Mouse (Mus musculus) kidney, adult 2 months (tissue): ENCODE results near the gene Arvcf. TPM values are rescaled to one million over a fixed set of nuclear protein-coding genes. Genes with fewer than 3 reads are reported as not detected.

Source experiments
- DNase-seq: peaks from one replicate; pipeline ENCODE4 v3.0.0; 2021
- H3K27ac ChIP-seq: fragments of 200-500 bp; 2 replicates; pipeline ENCODE4 v1.5.1; 2012; ENCODE audit warnings: low read depth, low read length, control low read depth, inconsistent platforms; ENCODE audit not compliant: insufficient read depth
- H3K27me3 ChIP-seq: fragments of 200-500 bp; replicated peaks from 2 replicates; pipeline ENCODE4 v1.6.1; 2012; ENCODE audit warnings: mild to moderate bottlenecking, moderate library complexity, low read length, inconsistent platforms; ENCODE audit not compliant: control insufficient read depth, insufficient read depth
- H3K36me3 ChIP-seq: fragments of 200-500 bp; 2 replicates; pipeline ENCODE4 v1.6.1; 2012; ENCODE audit warnings: mild to moderate bottlenecking, moderate library complexity, low read length, inconsistent platforms; ENCODE audit not compliant: control insufficient read depth, insufficient read depth
- H3K4me1 ChIP-seq: fragments of 200-500 bp; 2 replicates; pipeline ENCODE4 v1.6.1; 2011; ENCODE audit warnings: low read length; ENCODE audit not compliant: control insufficient read depth, insufficient read depth
- H3K4me3 ChIP-seq: fragments of 200-500 bp; 2 replicates; pipeline ENCODE4 v1.5.1; 2011; ENCODE audit warnings: mild to moderate bottlenecking, low read depth, low read length, control low read depth; ENCODE audit not compliant: insufficient read depth
- CTCF ChIP-seq: fragments of 200-500 bp; conservative IDR thresholded peaks from 2 replicates; pipeline ENCODE4 v1.5.1; 2011; ENCODE audit warnings: low read depth, mild to moderate bottlenecking, control low read depth, low read length, moderate library complexity, mixed read lengths; ENCODE audit not compliant: insufficient read depth, insufficient read length
- POLR2A ChIP-seq: fragments of 200-500 bp; IDR thresholded peaks from one replicate; pipeline ENCODE4 v1.6.1; 2011; ENCODE audit warnings: low read depth, low read length, control low read depth
- WGBS: fragments of 180-500 bp; shearing (Covaris S2); methylation state at CpG from one replicate; pipeline ENCODE4 v1.1.7; 2018; 5-methylcytosine and 5-hydroxymethylcytosine counted together
- polyA plus RNA-seq: library from polyadenylated mRNA; depleted of rRNA; stranded (reverse); fragments of >200 nt; gene quantifications from 2 replicates; pipeline ENCODE4 v1.2.3, GENCODE M21; 2012

Arvcf gene
- polyA plus RNA-seq, 1 experiment = 94.2 TPM

DNA sequence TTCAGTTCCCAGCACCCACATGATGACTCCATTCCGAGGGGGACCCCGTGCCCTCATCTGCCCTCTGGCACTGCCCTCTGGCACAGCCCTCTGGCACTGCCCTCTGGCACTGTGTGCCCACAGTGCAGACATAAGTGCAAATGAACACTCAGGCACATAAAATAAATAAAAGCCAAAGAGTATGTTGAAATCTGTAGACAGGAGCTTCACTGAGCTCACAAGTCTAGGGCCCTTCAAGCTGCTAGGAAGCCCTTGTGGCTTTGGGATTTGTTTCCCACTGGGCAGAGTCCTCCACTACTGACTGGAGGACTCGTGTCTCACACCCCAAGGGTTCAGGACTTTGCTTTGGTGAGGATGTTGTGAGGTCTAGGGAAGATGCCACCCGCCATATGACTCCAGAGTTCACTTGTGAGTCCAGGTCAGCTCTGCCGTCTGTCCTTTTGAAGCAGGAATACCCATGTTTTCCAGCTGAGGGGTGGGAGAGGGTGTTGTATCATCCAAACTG lies 80.1 kb downstream of the Arvcf start:
- Histone ChIP-seq H3K36me3 (no peaks in the 10 kb centered on the region), H3K27me3 (no peaks in the 10 kb centered on the region), H3K27ac (no peak overlapping the region), H3K4me1 (peaks cover 23% of the 10 kb centered on the region), H3K4me3 (no peak overlapping the region)
- no peak for TF ChIP-seq CTCF
- TF ChIP-seq POLR2A = no peak
- 79% methylated on average over 5 of the region's 5 CpGs for WGBS
- DNase-seq = no peak

DNA sequence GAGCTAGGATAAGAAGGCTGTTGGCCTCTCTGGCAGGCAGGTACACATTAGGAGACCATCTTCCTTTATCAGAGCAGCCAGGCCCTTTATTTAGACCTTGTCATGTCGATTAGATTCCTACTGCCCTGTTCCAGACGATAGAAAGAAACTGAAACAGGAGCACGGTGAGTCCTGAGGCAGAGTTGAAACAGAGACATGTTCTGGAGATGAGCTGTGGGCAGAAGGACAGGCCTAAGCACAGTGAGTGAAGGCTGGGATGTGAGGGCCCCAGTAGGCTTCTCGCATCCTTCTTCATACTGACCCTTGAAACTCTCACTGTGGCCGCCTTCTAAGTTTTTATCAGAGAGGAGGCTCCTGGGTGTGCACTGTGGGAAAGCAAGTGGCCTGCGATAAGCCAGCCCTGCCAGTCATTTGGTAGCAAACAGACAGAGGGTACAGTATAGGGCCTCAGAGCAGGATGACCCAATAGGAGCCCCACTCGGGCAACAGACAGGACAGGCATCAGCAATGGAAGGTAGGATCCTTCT lies 80.6 kb downstream of the Arvcf start:
- TF ChIP-seq CTCF (no peak), POLR2A (no peak)
- no peaks in the 10 kb centered on the region for H3K27me3 ChIP-seq
- H3K4me3 ChIP-seq = no peak overlapping the region

GRCm38 (mm10) chr16:18429641-18430040 lies 81.7 kb downstream of the Arvcf start:
- DNase-seq = no peak
- no peak for TF ChIP-seq CTCF
- TF ChIP-seq POLR2A = no peak
- Histone ChIP-seq H3K27me3 (no peaks in the 10 kb centered on the region), H3K4me1 (peaks cover 10% of the 10 kb centered on the region), H3K27ac (no peak overlapping the region), H3K36me3 (no peaks in the 10 kb centered on the region), H3K4me3 (no peak overlapping the region)
- WGBS = 94% methylated on average over 8 of the region's 8 CpGs

More for the DNA sequence above, 80.6 kb downstream of the Arvcf start:
- Histone ChIP-seq H3K4me1 (peaks cover 19% of the 10 kb centered on the region), H3K36me3 (no peaks in the 10 kb centered on the region), H3K27ac (no peak overlapping the region)
- no peak for DNase-seq
- WGBS = 92% methylated on average over 7 of the region's 7 CpGs

- no peak overlapping the region for H3K27ac ChIP-seq
- no peaks in the 10 kb centered on the region for H3K36me3 ChIP-seq
- no peak for DNase-seq
- TF ChIP-seq CTCF (no peak; the same call in 1 of the 2 replicates), POLR2A (no peak)
- H3K4me3 ChIP-seq = no peak overlapping the region
- WGBS = 85% methylated on average over 8 of the region's 8 CpGs
- H3K27me3 ChIP-seq = no peaks in the 10 kb centered on the region
- no peaks in the 10 kb centered on the region for H3K4me1 ChIP-seq
Measured at GRCm38 (mm10) chr16:18430641-18431212, 82.7 kb downstream of the Arvcf start.

DNA sequence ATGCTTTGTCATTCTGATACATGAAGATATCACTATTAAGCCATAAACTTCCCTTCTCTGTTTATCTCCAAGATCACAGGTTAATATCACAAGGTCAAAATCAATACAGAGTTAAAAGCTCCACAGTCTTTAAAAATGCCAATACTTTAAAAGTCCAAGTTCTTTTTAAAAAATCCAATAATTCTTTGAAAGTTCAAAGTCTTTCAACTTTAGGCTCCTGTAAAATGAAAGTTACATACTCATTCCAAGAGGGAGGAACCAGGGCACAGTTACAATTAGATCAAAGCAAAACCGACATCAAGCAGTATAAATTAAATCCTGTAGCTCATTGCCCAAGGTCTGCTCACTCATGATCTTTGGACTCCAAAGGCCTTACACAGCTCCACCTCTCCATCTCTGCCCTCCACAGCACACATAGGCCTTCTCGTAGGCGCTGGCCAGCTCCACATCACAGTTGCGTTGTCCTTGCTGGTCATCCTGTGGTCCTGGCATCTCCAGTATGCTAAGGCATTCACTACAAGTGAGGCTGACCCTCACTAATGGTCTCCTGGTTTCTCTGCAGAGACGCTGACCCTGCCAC lies 85.4 kb downstream of the Arvcf start:
- 71% methylated on average over 5 of the region's 5 CpGs for WGBS
- Histone ChIP-seq H3K36me3 (no peaks in the 10 kb centered on the region), H3K27ac (no peak overlapping the region), H3K4me1 (no peaks in the 10 kb centered on the region), H3K27me3 (no peaks in the 10 kb centered on the region), H3K4me3 (no peak overlapping the region)
- TF ChIP-seq POLR2A (no peak), CTCF (no peak)
- DNase-seq = peak; percentile 44

DNA sequence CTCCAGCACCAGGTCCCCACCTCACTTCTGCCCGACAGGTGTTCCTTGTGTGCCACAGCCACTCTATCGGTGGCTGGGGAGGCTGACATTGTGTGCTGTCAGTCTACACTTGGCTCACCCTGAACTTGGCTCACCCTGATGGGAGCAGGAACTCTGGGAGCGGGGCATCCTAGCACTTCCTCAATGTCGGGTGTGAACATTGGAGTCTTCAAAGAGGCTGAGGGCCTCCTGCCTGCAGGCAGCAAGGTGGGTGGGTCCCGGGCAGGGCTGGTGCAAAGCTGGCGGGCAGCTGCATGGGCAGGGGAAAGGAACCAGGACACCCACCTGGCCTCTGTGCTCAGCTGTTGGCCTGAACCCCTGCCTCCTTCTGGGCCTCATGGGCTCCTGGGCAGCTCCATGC lies 88.1 kb downstream of the Arvcf start:
- Histone ChIP-seq H3K27ac (no peak overlapping the region), H3K27me3 (no peaks in the 10 kb centered on the region), H3K36me3 (no peaks in the 10 kb centered on the region), H3K4me3 (no peak overlapping the region), H3K4me1 (no peaks in the 10 kb centered on the region)
- no peak for TF ChIP-seq POLR2A
- DNase-seq = no peak
- 82% methylated on average over 6 of the region's 6 CpGs for WGBS

DNA sequence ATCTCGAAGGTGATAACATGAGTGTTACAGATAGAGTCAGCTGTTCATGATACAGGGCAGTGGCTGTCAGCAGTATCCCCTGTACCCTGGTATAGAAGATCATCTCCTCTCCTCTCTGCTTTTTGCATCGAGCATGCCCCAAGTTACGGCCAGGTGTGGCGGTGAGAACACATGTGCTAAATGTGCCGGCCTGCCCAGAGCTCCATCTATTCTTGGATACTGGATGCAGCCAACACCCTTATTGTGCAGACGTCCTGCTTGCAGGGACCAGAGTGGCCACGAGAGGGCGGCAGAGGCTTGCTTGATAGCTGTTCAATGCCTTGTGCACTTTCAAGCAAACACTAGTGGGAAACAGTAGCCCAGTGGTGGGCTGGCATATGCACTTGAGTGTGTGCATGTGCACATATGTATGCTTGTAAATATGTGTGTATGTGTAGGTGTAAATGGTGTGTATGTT lies 95.4 kb downstream of the Arvcf start:
- no peaks in the 10 kb centered on the region for H3K36me3 ChIP-seq
- 18% methylated on average over 8 of the region's 8 CpGs for WGBS
- TF ChIP-seq CTCF = peak; percentile 98
- TF ChIP-seq POLR2A = no peak
- H3K27ac ChIP-seq = no peak overlapping the region
- H3K27me3 ChIP-seq = no peaks in the 10 kb centered on the region
- no peak overlapping the region for H3K4me3 ChIP-seq
- H3K4me1 ChIP-seq = no peaks in the 10 kb centered on the region
- peak; percentile 93 for DNase-seq
